Mouse (Mus musculus) ES-E14 (cell line): ENCODE data around the gene Fam168a. TPM values are rescaled to one million over a fixed set of nuclear protein-coding genes. Genes with fewer than 3 reads are reported as not detected.

Experiments
- DNase-seq: peaks from one replicate; pipeline ENCODE4 v3.0.0-alpha.2; 2013; ENCODE audit warnings: low read depth, low spot score
- H3K27ac ChIP-seq: 2 replicates; pipeline ENCODE4 v1.5.1; 2012; ENCODE audit warnings: low read depth, mild to moderate bottlenecking, low read length, moderate library complexity, mixed read lengths; ENCODE audit not compliant: poor library complexity, insufficient read depth, severe bottlenecking
- H3K36me3 ChIP-seq: 2 replicates; pipeline ENCODE4 v1.6.1; 2012; ENCODE audit warnings: mild to moderate bottlenecking, low read length, moderate library complexity, mixed read lengths; ENCODE audit not compliant: control insufficient read depth, poor library complexity, insufficient read depth, severe bottlenecking
- H3K4me1 ChIP-seq, 2 experiments: fragments of 150-350 bp in 1 of 2; sonication (generic) in 1 of 2; 2 replicates each; pipeline ENCODE4 v1.6.1; 2012; ENCODE audit warnings: low read length in 2 of 2, mild to moderate bottlenecking in 1 of 2, mixed read lengths in 1 of 2; ENCODE audit not compliant: control insufficient read depth in 2 of 2, insufficient read depth in 2 of 2, poor library complexity in 1 of 2
- H3K4me3 ChIP-seq, 2 experiments: fragments of 150-350 bp in 1 of 2; sonication (generic) in 1 of 2; 2 replicates each; pipeline ENCODE4 v1.5.1; 2012; ENCODE audit warnings: low read length in 2 of 2, low read depth in 1 of 2, mild to moderate bottlenecking in 1 of 2, mixed read lengths in 1 of 2; ENCODE audit not compliant: insufficient read depth in 1 of 2, poor library complexity in 1 of 2, severe bottlenecking in 1 of 2
- H3K9ac ChIP-seq: 2 replicates; pipeline ENCODE4 v1.6.1; 2012; ENCODE audit warnings: low read depth, mild to moderate bottlenecking, low read length, mixed read lengths; ENCODE audit not compliant: poor library complexity, insufficient read depth, severe bottlenecking
- H3K9me3 ChIP-seq: fragments of 150-350 bp; sonication (generic); 2 replicates; pipeline ENCODE4 v1.6.1; 2012; ENCODE audit warnings: low read depth, mild to moderate bottlenecking, low read length; ENCODE audit not compliant: control insufficient read depth, insufficient read depth
- CHD2 ChIP-seq: IDR thresholded peaks from 2 replicates; pipeline ENCODE4 v1.6.1; 2014; ENCODE audit warnings: mild to moderate bottlenecking, low read depth, low read length, inconsistent platforms
- HCFC1 ChIP-seq: IDR thresholded peaks from 2 replicates; pipeline ENCODE4 v1.6.1; 2012; ENCODE audit warnings: low read length, inconsistent platforms, borderline replicate concordance; ENCODE audit not compliant: insufficient read depth
- MAFK ChIP-seq: IDR thresholded peaks from 2 replicates; pipeline ENCODE4 v1.6.1; 2014; ENCODE audit warnings: mild to moderate bottlenecking, low read depth, low read length, inconsistent platforms; ENCODE audit not compliant: insufficient read depth
- ZC3H11A ChIP-seq: IDR thresholded peaks from 2 replicates; pipeline ENCODE4 v1.6.1; 2012; ENCODE audit warnings: low read depth, mild to moderate bottlenecking, inconsistent platforms, low read length, borderline replicate concordance
- ZNF384 ChIP-seq: IDR thresholded peaks from 2 replicates; pipeline ENCODE4 v1.6.1; 2012; ENCODE audit warnings: low read depth, low read length, inconsistent platforms
- in situ Hi-C, 2 experiments: fragments of 600-800 bp; cut with MboI; formaldehyde crosslinking; loops; one replicate each; pipeline ENCODE4 v1.15.1; 2025; ENCODE audit warnings: low sequenced_read_pairs in 2 of 2, inconsistent platforms in 1 of 2; ENCODE audit not compliant: unreplicated experiment in 2 of 2
- total RNA-seq: library from RNA; depleted of rRNA; stranded (reverse); fragments of 300-350 nt; gene quantifications from 2 replicates; pipeline ENCODE4 v1.2.3, GENCODE M21; 2012

Gene Fam168a
- total RNA-seq, 1 experiment: 21.1 TPM

DNA sequence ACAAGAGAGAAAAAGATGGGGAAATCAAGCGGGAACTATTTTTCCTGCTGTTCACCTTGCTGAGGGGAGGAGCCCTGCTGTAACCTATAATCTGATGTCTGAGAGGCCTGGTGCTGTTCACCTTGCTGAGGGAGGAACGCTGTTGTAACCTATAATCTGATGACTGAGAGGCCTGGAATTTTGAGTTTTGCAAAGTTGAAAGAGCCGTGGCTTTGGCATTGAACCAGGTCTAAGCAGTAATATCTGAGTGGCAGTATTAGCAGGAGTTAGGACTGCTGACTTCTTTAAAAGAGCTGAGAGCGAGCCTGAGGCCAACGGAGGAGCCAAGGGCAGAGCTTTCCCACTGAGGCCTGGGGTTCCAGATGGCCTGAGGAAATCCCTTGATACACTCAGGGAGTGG lies 28.4 kb upstream of the Fam168a start:
- peaks cover 3 to 6% of the 10 kb centered on the region in 2 experiments; a peak in 1 of 4 replicates for H3K4me1 ChIP-seq
- no peak overlapping the region for H3K4me3 ChIP-seq
- TF ChIP-seq ZC3H11A (no peak), HCFC1 (no peak), CHD2 (no peak), ZNF384 (no peak), MAFK (no peak)
- DNase-seq: no peak
- H3K9ac ChIP-seq: no peak overlapping the region
- H3K36me3 ChIP-seq: peaks cover 5% of the 10 kb centered on the region; the same call in 1 of the 2 replicates
- no peak overlapping the region for H3K27ac ChIP-seq
- no peaks in the 10 kb centered on the region for H3K9me3 ChIP-seq
- in situ Hi-C loops: no loop called here

DNA sequence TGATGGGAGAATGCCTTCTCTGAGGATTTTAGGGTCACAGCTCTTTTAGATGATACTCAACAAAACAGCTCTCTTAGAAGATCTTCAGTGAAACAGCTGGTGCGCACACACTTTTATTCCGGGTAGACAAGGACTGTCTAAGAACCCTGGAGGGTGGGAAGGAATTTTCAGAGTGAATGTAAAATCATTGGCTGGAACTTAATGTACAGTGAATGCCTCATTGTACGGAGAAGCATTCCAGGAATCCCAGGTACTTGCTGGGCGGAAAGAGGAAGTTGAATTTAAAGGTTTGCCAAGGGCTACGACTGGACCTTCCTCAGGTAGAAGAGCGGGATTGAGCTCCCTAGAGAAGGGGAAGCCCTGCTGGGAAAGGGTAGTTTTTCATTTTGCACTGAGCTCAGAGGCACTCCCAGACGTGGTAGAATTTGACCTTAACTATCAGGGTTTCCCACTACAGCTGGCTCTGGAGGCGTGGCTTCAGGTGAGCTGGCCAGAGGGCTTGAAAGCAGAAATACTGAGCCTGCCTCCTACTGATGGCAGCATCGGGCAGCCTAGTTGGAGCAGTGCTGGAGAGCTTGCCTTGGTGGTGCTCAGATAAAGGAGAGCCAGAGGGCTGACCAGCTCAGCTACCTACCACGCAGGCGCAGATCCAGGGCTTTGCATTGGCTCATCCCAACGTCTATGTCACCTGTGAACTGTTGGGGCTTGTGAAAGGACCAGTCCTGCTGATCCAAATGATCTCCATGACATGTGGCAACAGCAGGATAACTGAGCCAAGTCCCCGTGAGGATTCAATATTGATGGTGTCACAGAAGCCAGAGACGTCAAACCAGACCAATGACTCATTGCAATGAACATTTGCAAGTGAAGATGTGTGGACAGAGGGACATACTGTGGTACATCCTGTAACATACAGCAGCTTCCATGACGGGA lies 27.2 kb upstream of the Fam168a start:
- Histone ChIP-seq H3K9ac (no peak overlapping the region), H3K27ac (peak overlapping the region; percentile 40; the same call in 1 of the 2 replicates), H3K4me1 (peaks cover 3 to 6% of the 10 kb centered on the region in 2 experiments; a peak in 1 of 4 replicates), H3K36me3 (peaks cover 5% of the 10 kb centered on the region; the same call in 1 of the 2 replicates), H3K4me3 (no peak overlapping the region), H3K9me3 (no peaks in the 10 kb centered on the region)
- in situ Hi-C loops: no loop called here
- no peak for TF ChIP-seq HCFC1
- no peak for TF ChIP-seq CHD2
- no peak for TF ChIP-seq ZC3H11A
- no peak for TF ChIP-seq MAFK
- no peak for TF ChIP-seq ZNF384
- DNase-seq: no peak

DNA sequence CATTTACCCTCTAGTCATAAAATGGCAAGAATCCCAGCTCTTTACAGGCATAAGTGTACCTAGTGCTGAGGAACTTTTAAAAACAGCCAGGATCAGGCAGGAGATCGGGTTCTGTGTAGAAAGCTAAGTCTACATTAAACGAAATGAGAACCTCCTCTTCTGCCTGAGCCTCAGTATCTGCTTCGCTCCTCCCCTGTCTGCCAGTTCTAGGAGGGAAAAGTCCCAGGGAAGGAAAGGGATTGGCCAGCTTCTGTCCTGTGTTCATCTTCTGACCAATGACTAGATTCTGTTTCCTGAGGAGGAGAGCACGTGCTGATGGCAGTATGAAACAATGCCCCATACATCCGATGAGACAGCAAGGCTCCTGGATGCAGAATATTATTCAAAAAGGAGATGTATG lies 25.3 kb upstream of the Fam168a start:
- in situ Hi-C loops: no loop called here
- Histone ChIP-seq H3K36me3 (peaks cover 5% of the 10 kb centered on the region; the same call in 1 of the 2 replicates), H3K9ac (no peak overlapping the region), H3K27ac (no peak overlapping the region), H3K9me3 (no peaks in the 10 kb centered on the region), H3K4me3 (no peak overlapping the region), H3K4me1 (peaks cover 3 to 6% of the 10 kb centered on the region in 2 experiments; a peak in 1 of 4 replicates)
- DNase-seq: no peak
- TF ChIP-seq MAFK (no peak), ZC3H11A (no peak), ZNF384 (no peak), CHD2 (no peak), HCFC1 (no peak)

DNA sequence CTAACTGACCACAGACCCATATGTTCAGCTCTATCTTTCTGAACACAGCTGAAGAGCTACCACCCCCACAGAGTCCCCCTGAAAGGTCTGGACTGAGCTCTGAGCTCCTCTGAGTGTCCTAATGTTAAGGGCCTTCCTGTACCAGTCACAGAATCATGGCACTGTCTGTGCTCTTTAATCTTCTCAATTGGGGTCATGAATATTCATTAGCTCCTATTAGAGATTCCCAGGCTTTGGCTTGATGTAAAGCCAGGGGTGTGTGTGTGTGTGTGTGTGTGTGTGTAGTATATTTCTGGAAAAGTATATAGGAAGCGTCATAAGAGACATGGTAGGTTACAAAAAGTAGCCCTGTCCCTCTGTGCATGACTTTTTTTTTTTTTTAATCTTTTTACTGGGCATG lies 23.2 kb upstream of the Fam168a start:
- H3K36me3 ChIP-seq: no peaks in the 10 kb centered on the region; the same call in 1 of the 2 replicates
- TF ChIP-seq CHD2: no peak
- no peak for TF ChIP-seq MAFK
- no peak for TF ChIP-seq HCFC1
- TF ChIP-seq ZNF384: no peak
- TF ChIP-seq ZC3H11A: no peak
- H3K27ac ChIP-seq: no peak overlapping the region
- no peaks in the 10 kb centered on the region for H3K9me3 ChIP-seq
- H3K4me3 ChIP-seq: no peak overlapping the region
- H3K9ac ChIP-seq: no peak overlapping the region
- DNase-seq: no peak
- H3K4me1 ChIP-seq: peaks cover 3 to 6% of the 10 kb centered on the region in 2 experiments; a peak in 1 of 4 replicates
- in situ Hi-C loops: no loop called here
